8 mouse cellular contexts compared by ENCODE assay signal in the genomic region with DNA sequence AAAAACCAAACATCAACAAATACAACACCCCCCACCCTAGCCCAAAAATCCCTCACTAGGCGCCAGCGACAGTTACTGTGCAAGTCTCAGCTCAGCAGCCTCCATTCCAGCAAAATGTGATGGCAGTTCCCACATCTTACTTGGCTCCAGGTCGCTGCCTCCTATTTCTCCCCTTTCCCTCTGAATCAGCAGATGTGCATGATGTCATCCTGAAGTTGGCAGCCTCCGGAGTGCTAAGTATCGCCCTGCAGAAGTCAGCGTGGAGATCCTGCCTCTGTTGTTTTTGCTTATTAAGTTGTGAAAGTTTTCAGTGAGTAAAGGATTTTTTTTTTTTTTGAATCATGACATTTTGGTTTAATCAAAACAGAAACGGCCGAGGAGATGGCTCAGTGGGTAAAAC.
DNase-seq lines count a peak whose midpoint lies in the region; ATAC-seq and TF ChIP-seq lines count a peak whose summit lies in the region.

No protein-coding gene starts in this region.

- DNase-seq in hindbrain, postnatal 0 days (ENCODE audit: low spot score): peak; percentile 10
- no peak for DNase-seq in hindbrain, embryonic 10.5 days (ENCODE audit: low spot score)
- DNase-seq in Patski (ENCODE audit: low read depth, low spot score): peak; percentile 57
- DNase-seq in gastrocnemius, adult 18-20 months (ENCODE audit: low spot score): peak; percentile 75
- DNase-seq in lung, embryonic 14.5 days: peak; percentile 74
- no peak for DNase-seq in thymus, adult 2 months
- DNase-seq in thymus, postnatal 36 days: no peak
- DNase-seq in liver, postnatal 0 days: no peak

- no peaks in the 10 kb centered on the region for H3K27me3 ChIP-seq in hindbrain, postnatal 0 days (ENCODE audit: insufficient read depth, low read length)
- no peaks in the 10 kb centered on the region for H3K27me3 ChIP-seq in hindbrain, embryonic 10.5 days (ENCODE audit: insufficient read depth, poor library complexity, severe bottlenecking)
- no peaks in the 10 kb centered on the region for H3K27me3 ChIP-seq in Patski
- no peaks in the 10 kb centered on the region for H3K27me3 ChIP-seq in lung, embryonic 14.5 days (ENCODE audit: insufficient read depth, low read length)
- H3K27me3 ChIP-seq in thymus, adult 2 months (ENCODE audit: control insufficient read depth, insufficient read depth, low read length): no peaks in the 10 kb centered on the region
- H3K27me3 ChIP-seq in liver, postnatal 0 days (ENCODE audit: insufficient read depth, low read length): no peaks in the 10 kb centered on the region

- no peak overlapping the region for H3K27ac ChIP-seq in hindbrain, postnatal 0 days
- no peak overlapping the region for H3K27ac ChIP-seq in hindbrain, embryonic 10.5 days
- no peak overlapping the region for H3K27ac ChIP-seq in lung, embryonic 14.5 days (ENCODE audit: low read depth)
- no peak overlapping the region for H3K27ac ChIP-seq in thymus, adult 2 months (ENCODE audit: control insufficient read depth, insufficient read depth, low read length)
- H3K27ac ChIP-seq in liver, postnatal 0 days (ENCODE audit: low read depth): no peak overlapping the region

- 64% methylated on average over 8 of the region's 8 CpGs for WGBS in hindbrain, postnatal 0 days
- WGBS in hindbrain, embryonic 10.5 days: 82% methylated on average over 8 of the region's 8 CpGs
- WGBS in lung, embryonic 14.5 days: 31% methylated on average over 8 of the region's 8 CpGs
- WGBS in thymus, adult 2 months: 85% methylated on average over 8 of the region's 8 CpGs
- 73% methylated on average over 8 of the region's 8 CpGs for WGBS in liver, postnatal 0 days (ENCODE audit: insufficient replicate concordance)

- no peak for TF ChIP-seq EP300 in liver, postnatal 0 days (IDR thresholded peaks at IDR 0.05; ENCODE audit: low read depth)

- POLR2A ChIA-PET in Patski (lab: Charles Lee): no interaction called here

- no peak overlapping the region for H3K9ac ChIP-seq in hindbrain, postnatal 0 days (replicated peaks; ENCODE audit: low read length)
- H3K9ac ChIP-seq in lung, embryonic 14.5 days: no peak overlapping the region
- no peak overlapping the region for H3K9ac ChIP-seq in liver, postnatal 0 days (replicated peaks)

- in situ Hi-C loops in Patski (cut with MboI; ENCODE audit: low pct_unique_long_range_greater_than_20kb): no loop called here

- TF ChIP-seq POLR2A in thymus, adult 2 months (IDR thresholded peaks at IDR 0.05; ENCODE audit: control insufficient read depth, extremely low read depth, insufficient read depth, low read length, poor library complexity): no peak

- no peak for TF ChIP-seq CTCF in hindbrain, postnatal 0 days (IDR thresholded peaks at IDR 0.05; ENCODE audit: low read depth)
- no peak for TF ChIP-seq CTCF in Patski (IDR thresholded peaks at IDR 0.05)
- TF ChIP-seq CTCF in lung, embryonic 14.5 days (IDR thresholded peaks at IDR 0.05; ENCODE audit: low read depth): no peak
- TF ChIP-seq CTCF in thymus, adult 2 months (IDR thresholded peaks at IDR 0.05; ENCODE audit: borderline replicate concordance, control insufficient read depth, extremely low read depth, insufficient read depth, low read length, poor library complexity): no peak
- no peak for TF ChIP-seq CTCF in liver, postnatal 0 days (IDR thresholded peaks at IDR 0.05; ENCODE audit: low read depth)

- H3K36me3 ChIP-seq in hindbrain, postnatal 0 days (ENCODE audit: insufficient read depth, low read length): no peaks in the 10 kb centered on the region
- H3K36me3 ChIP-seq in hindbrain, embryonic 10.5 days: no peaks in the 10 kb centered on the region
- no peaks in the 10 kb centered on the region for H3K36me3 ChIP-seq in lung, embryonic 14.5 days (ENCODE audit: insufficient read depth)
- no peaks in the 10 kb centered on the region for H3K36me3 ChIP-seq in thymus, adult 2 months (ENCODE audit: control insufficient read depth, insufficient read depth, low read length)
- no peaks in the 10 kb centered on the region for H3K36me3 ChIP-seq in liver, postnatal 0 days (replicated peaks; ENCODE audit: insufficient read depth, low read length)

- CTCF ChIA-PET in Patski (lab: Charles Lee): no interaction called here

- no peaks in the 10 kb centered on the region for H3K4me1 ChIP-seq in hindbrain, postnatal 0 days (ENCODE audit: insufficient read depth, low read length)
- 0 out of 2 replicates have a peak, but pooled peaks cover 3% of the 10 kb centered on the region for H3K4me1 ChIP-seq in hindbrain, embryonic 10.5 days (replicated peaks)
- H3K4me1 ChIP-seq in lung, embryonic 14.5 days (ENCODE audit: insufficient read depth): no peaks in the 10 kb centered on the region
- H3K4me1 ChIP-seq in thymus, adult 2 months (replicated peaks; ENCODE audit: control insufficient read depth, insufficient read depth, low read length): no peaks in the 10 kb centered on the region
- H3K4me1 ChIP-seq in liver, postnatal 0 days (ENCODE audit: insufficient read depth): no peaks in the 10 kb centered on the region

- no peak for ATAC-seq in hindbrain, postnatal 0 days
- peak; percentile 93 for ATAC-seq in Patski
- ATAC-seq in lung, embryonic 14.5 days (ENCODE audit: insufficient read depth): peak; percentile 76; the same call in 1 of the 2 replicates
- ATAC-seq in liver, postnatal 0 days: no peak

- H3K9me3 ChIP-seq in hindbrain, postnatal 0 days (ENCODE audit: low read length): no peaks in the 10 kb centered on the region
- no peaks in the 10 kb centered on the region for H3K9me3 ChIP-seq in hindbrain, embryonic 10.5 days
- H3K9me3 ChIP-seq in lung, embryonic 14.5 days (ENCODE audit: low read depth, low read length): no peaks in the 10 kb centered on the region
- H3K9me3 ChIP-seq in liver, postnatal 0 days (ENCODE audit: low read length): no peaks in the 10 kb centered on the region

- H3K4me2 ChIP-seq in hindbrain, postnatal 0 days (ENCODE audit: low read depth, low read length): no peak overlapping the region
- peak overlapping the region; percentile 33; the same call in 1 of the 2 replicates for H3K4me2 ChIP-seq in lung, embryonic 14.5 days
- no peak overlapping the region for H3K4me2 ChIP-seq in liver, postnatal 0 days (ENCODE audit: low read depth, low read length)

- H3K4me3 ChIP-seq in hindbrain, postnatal 0 days (ENCODE audit: low read length): no peak overlapping the region
- H3K4me3 ChIP-seq in hindbrain, embryonic 10.5 days: no peak overlapping the region
- no peak overlapping the region for H3K4me3 ChIP-seq in lung, embryonic 14.5 days (ENCODE audit: low read depth, low read length)
- no peak overlapping the region for H3K4me3 ChIP-seq in thymus, adult 2 months (ENCODE audit: control insufficient read depth, insufficient read depth, low read length)
- no peak overlapping the region for H3K4me3 ChIP-seq in liver, postnatal 0 days (ENCODE audit: low read depth, low read length)

Comparison
In these comparisons a context has a peak if more than half of its experiments do, and no peak if none do; other contexts are left out.
1. DNase-seq: peak in hindbrain, postnatal 0 days (single experiment), Patski (single experiment), gastrocnemius, adult 18-20 months (single experiment) and lung, embryonic 14.5 days (single experiment); none in hindbrain, embryonic 10.5 days (single experiment), thymus, adult 2 months (single experiment), thymus, postnatal 36 days (0 of 2) and liver, postnatal 0 days (single experiment).
2. ATAC-seq: peak in Patski (single experiment) and lung, embryonic 14.5 days (single experiment); none in hindbrain, postnatal 0 days (single experiment) and liver, postnatal 0 days (single experiment).